Mouse (Mus musculus): ENCODE results near the gene Kif20b. TPM values are rescaled to one million over a fixed set of nuclear protein-coding genes. Genes with fewer than 3 reads are reported as not detected.

Kif20b gene
- polyA plus RNA-seq, 1 experiment from 2014 or later: 9.4 TPM

DNA sequence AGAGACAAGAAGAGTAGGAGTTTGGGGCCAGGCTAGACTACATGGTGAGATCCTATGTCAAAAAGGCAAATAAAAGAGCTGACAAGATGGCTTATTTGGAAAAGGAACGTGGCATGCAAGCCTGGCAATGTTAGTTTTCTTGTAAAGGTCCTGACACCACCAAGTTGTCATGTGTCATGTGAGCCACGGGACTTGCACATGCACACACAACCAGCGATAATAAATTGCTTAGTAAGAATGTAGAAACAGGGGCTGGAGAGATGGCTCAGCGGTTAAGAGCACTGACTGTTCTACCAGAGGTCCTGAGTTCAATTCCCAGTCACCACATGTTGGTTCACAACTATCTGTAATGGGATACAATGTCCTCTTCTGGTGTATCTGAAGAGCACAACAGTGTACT lies 35.8 kb upstream of the Kif20b start:
- H3K4me1 ChIP-seq (replicated peaks; ENCODE audit: control insufficient read depth, insufficient read depth, low read length): no peaks in the 10 kb centered on the region
- H3K36me3 ChIP-seq (replicated peaks; ENCODE audit: control insufficient read depth, insufficient read depth): no peaks in the 10 kb centered on the region
- H3K4me2 ChIP-seq (replicated peaks): no peak overlapping the region
- H3K9ac ChIP-seq: no peak overlapping the region
- no peaks in the 10 kb centered on the region for H3K9me3 ChIP-seq (ENCODE audit: control insufficient read depth, low read length)
- H3K27ac ChIP-seq: no peak overlapping the region
- no peak for DNase-seq (ENCODE audit: low spot score)
- ATAC-seq (ENCODE audit: low FRiP score): no peak
- H3K27me3 ChIP-seq (ENCODE audit: control insufficient read depth, insufficient read depth, low read length): no peaks in the 10 kb centered on the region
- no peak overlapping the region for H3K4me3 ChIP-seq (replicated peaks; ENCODE audit: low read length)
- 88% methylated on average over 4 of the region's 4 CpGs for WGBS

DNA sequence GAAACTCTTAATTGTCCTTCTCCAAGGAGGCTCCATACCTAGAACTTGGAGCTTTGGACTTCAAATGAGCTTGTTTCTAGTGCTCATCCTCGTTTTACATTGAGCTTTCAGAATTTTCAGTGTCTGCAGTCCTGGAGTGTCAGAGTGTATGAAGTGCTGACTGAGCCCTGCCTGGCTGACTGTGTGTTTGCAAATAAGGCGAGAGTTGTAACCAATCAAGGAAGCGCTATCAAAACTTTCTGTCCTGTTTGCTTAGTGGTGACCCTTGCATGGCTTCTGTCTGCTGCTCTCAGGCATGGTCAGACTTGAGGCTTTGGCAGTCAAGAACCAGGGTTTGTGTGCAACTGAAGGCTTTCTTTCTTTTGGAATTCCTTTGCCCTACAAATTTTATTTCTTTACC lies 31.2 kb upstream of the Kif20b start:
- Histone ChIP-seq H3K4me2 (replicated peaks) (no peak overlapping the region), H3K27ac (no peak overlapping the region), H3K9me3 (ENCODE audit: control insufficient read depth, low read length) (no peaks in the 10 kb centered on the region), H3K27me3 (ENCODE audit: control insufficient read depth, insufficient read depth, low read length) (no peaks in the 10 kb centered on the region), H3K9ac (no peak overlapping the region), H3K4me3 (replicated peaks; ENCODE audit: low read length) (no peak overlapping the region), H3K4me1 (replicated peaks; ENCODE audit: control insufficient read depth, insufficient read depth, low read length) (no peaks in the 10 kb centered on the region), H3K36me3 (replicated peaks; ENCODE audit: control insufficient read depth, insufficient read depth) (no peaks in the 10 kb centered on the region)
- DNase-seq (ENCODE audit: low spot score): no peak
- WGBS: 77% methylated on average over 3 of the region's 3 CpGs
- ATAC-seq (ENCODE audit: low FRiP score): no peak

GRCm38 (mm10) chr19:34891590-34891989 lies 30.6 kb upstream of the Kif20b start:
- no peaks in the 10 kb centered on the region for H3K9me3 ChIP-seq (ENCODE audit: control insufficient read depth, low read length)
- no peaks in the 10 kb centered on the region for H3K4me1 ChIP-seq (replicated peaks; ENCODE audit: control insufficient read depth, insufficient read depth, low read length)
- no peak overlapping the region for H3K4me3 ChIP-seq (replicated peaks; ENCODE audit: low read length)
- H3K36me3 ChIP-seq (replicated peaks; ENCODE audit: control insufficient read depth, insufficient read depth): no peaks in the 10 kb centered on the region
- H3K27me3 ChIP-seq (ENCODE audit: control insufficient read depth, insufficient read depth, low read length): no peaks in the 10 kb centered on the region
- H3K27ac ChIP-seq: no peak overlapping the region
- no peak for ATAC-seq (ENCODE audit: low FRiP score)
- DNase-seq (ENCODE audit: low spot score): no peak
- no peak overlapping the region for H3K9ac ChIP-seq
- H3K4me2 ChIP-seq (replicated peaks): no peak overlapping the region
- WGBS: 88% methylated on average over 1 of the region's 1 CpGs

GRCm38 (mm10) chr19:34895082-34895481 lies 27.1 kb upstream of the Kif20b start:
- H3K4me1 ChIP-seq (replicated peaks; ENCODE audit: control insufficient read depth, insufficient read depth, low read length): no peaks in the 10 kb centered on the region
- no peak overlapping the region for H3K27ac ChIP-seq
- DNase-seq (ENCODE audit: low spot score): no peak
- no peaks in the 10 kb centered on the region for H3K36me3 ChIP-seq (replicated peaks; ENCODE audit: control insufficient read depth, insufficient read depth)
- 91% methylated on average over 4 of the region's 4 CpGs for WGBS
- no peak overlapping the region for H3K9ac ChIP-seq
- no peaks in the 10 kb centered on the region for H3K9me3 ChIP-seq (ENCODE audit: control insufficient read depth, low read length)
- ATAC-seq (ENCODE audit: low FRiP score): no peak
- no peaks in the 10 kb centered on the region for H3K27me3 ChIP-seq (ENCODE audit: control insufficient read depth, insufficient read depth, low read length)
- no peak overlapping the region for H3K4me3 ChIP-seq (replicated peaks; ENCODE audit: low read length)
- H3K4me2 ChIP-seq (replicated peaks): no peak overlapping the region

GRCm38 (mm10) chr19:34897082-34897965 lies 24.8 kb upstream of the Kif20b start:
- Histone ChIP-seq H3K36me3 (replicated peaks; ENCODE audit: control insufficient read depth, insufficient read depth) (no peaks in the 10 kb centered on the region), H3K4me3 (replicated peaks; ENCODE audit: low read length) (no peak overlapping the region), H3K4me1 (replicated peaks; ENCODE audit: control insufficient read depth, insufficient read depth, low read length) (no peaks in the 10 kb centered on the region), H3K27ac (no peak overlapping the region), H3K9me3 (ENCODE audit: control insufficient read depth, low read length) (no peaks in the 10 kb centered on the region), H3K9ac (no peak overlapping the region), H3K27me3 (ENCODE audit: control insufficient read depth, insufficient read depth, low read length) (no peaks in the 10 kb centered on the region), H3K4me2 (replicated peaks) (no peak overlapping the region)
- ATAC-seq (ENCODE audit: low FRiP score) (no peak), DNase-seq (ENCODE audit: low spot score) (no peak)
- WGBS: 93% methylated on average over 15 of the region's 15 CpGs

GRCm38 (mm10) chr19:34898941-34899340 lies 23.2 kb upstream of the Kif20b start:
- Histone ChIP-seq H3K9ac (no peak overlapping the region), H3K36me3 (replicated peaks; ENCODE audit: control insufficient read depth, insufficient read depth) (no peaks in the 10 kb centered on the region), H3K4me1 (replicated peaks; ENCODE audit: control insufficient read depth, insufficient read depth, low read length) (no peaks in the 10 kb centered on the region), H3K4me3 (replicated peaks; ENCODE audit: low read length) (no peak overlapping the region), H3K27ac (no peak overlapping the region), H3K27me3 (ENCODE audit: control insufficient read depth, insufficient read depth, low read length) (no peaks in the 10 kb centered on the region), H3K9me3 (ENCODE audit: control insufficient read depth, low read length) (no peaks in the 10 kb centered on the region), H3K4me2 (replicated peaks) (no peak overlapping the region)
- DNase-seq (ENCODE audit: low spot score): no peak
- ATAC-seq (ENCODE audit: low FRiP score): no peak
- 91% methylated on average over 4 of the region's 4 CpGs for WGBS

- no peak overlapping the region for H3K4me3 ChIP-seq (replicated peaks; ENCODE audit: low read length)
- H3K27ac ChIP-seq: no peak overlapping the region
- whole genome bisulfite sequencing: 92% methylated on average over 7 of the region's 7 CpGs
- no peaks in the 10 kb centered on the region for H3K36me3 ChIP-seq (replicated peaks; ENCODE audit: control insufficient read depth, insufficient read depth)
- no peaks in the 10 kb centered on the region for H3K4me1 ChIP-seq (replicated peaks; ENCODE audit: control insufficient read depth, insufficient read depth, low read length)
- no peaks in the 10 kb centered on the region for H3K9me3 ChIP-seq (ENCODE audit: control insufficient read depth, low read length)
- no peak overlapping the region for H3K4me2 ChIP-seq (replicated peaks)
- no peak overlapping the region for H3K9ac ChIP-seq
- ATAC-seq (ENCODE audit: low FRiP score): no peak
- DNase-seq (ENCODE audit: low spot score): no peak
- no peaks in the 10 kb centered on the region for H3K27me3 ChIP-seq (ENCODE audit: control insufficient read depth, insufficient read depth, low read length)
Observed at GRCm38 (mm10) chr19:34901266-34901665, 20.9 kb upstream of the Kif20b start.

DNA sequence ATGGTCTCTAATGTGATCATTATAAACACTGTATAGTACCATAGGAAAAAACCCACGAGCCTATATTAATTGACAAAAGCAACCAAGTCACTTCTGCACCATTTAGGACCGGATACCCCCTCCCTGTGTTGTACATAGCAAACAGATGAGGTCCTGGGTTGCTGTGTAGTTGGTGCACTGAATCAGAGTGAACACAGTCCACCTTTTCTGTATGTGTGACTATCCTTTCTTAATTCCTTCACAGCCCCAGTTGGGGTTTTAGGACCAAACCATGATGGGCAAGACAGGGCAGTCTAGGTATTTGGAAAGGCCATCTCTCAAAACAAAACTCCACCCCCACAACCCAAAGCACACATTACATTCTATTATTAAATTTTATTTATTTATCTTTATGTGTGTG lies 20.4 kb upstream of the Kif20b start:
- H3K9ac ChIP-seq: no peak overlapping the region
- no peak overlapping the region for H3K4me2 ChIP-seq (replicated peaks)
- H3K4me1 ChIP-seq (replicated peaks; ENCODE audit: control insufficient read depth, insufficient read depth, low read length): no peaks in the 10 kb centered on the region
- ATAC-seq (ENCODE audit: low FRiP score) (no peak; the same call in 1 of the 2 replicates), DNase-seq (ENCODE audit: low spot score) (no peak)
- H3K27ac ChIP-seq: no peak overlapping the region
- H3K4me3 ChIP-seq (replicated peaks; ENCODE audit: low read length): no peak overlapping the region
- H3K9me3 ChIP-seq (ENCODE audit: control insufficient read depth, low read length): no peaks in the 10 kb centered on the region
- H3K27me3 ChIP-seq (ENCODE audit: control insufficient read depth, insufficient read depth, low read length): no peaks in the 10 kb centered on the region
- WGBS: 79% methylated on average over 2 of the region's 2 CpGs
- no peaks in the 10 kb centered on the region for H3K36me3 ChIP-seq (replicated peaks; ENCODE audit: control insufficient read depth, insufficient read depth)

DNA sequence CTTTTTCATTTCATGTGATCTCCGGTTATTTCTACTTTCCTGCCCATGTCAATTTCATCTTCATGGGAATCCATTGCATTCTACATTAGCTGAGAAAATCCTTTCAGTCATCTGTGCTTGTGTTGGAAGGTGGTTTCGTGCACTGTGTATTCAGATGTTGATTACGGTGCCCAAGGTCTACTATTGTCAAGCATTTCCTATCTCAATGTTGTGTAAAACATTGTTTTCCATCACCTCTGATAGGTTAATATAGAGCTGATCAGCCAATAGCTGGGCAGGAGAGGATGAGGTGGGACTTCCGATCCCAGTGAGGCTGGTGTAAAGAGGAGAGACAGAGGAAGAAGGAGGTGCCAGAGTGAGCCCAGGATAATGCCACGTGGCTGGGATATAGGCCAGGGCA lies 18.1 kb upstream of the Kif20b start:
- WGBS: 81% methylated on average over 5 of the region's 5 CpGs
- DNase-seq (ENCODE audit: low spot score) (no peak), ATAC-seq (ENCODE audit: low FRiP score) (no peak)
- Histone ChIP-seq H3K9me3 (ENCODE audit: control insufficient read depth, low read length) (no peaks in the 10 kb centered on the region), H3K4me2 (replicated peaks) (no peak overlapping the region), H3K4me1 (replicated peaks; ENCODE audit: control insufficient read depth, insufficient read depth, low read length) (no peaks in the 10 kb centered on the region), H3K4me3 (replicated peaks; ENCODE audit: low read length) (no peak overlapping the region), H3K9ac (no peak overlapping the region), H3K27me3 (ENCODE audit: control insufficient read depth, insufficient read depth, low read length) (no peaks in the 10 kb centered on the region), H3K36me3 (replicated peaks; ENCODE audit: control insufficient read depth, insufficient read depth) (no peaks in the 10 kb centered on the region), H3K27ac (no peak overlapping the region)

GRCm38 (mm10) chr19:34905424-34905823 lies 16.7 kb upstream of the Kif20b start:
- no peaks in the 10 kb centered on the region for H3K9me3 ChIP-seq (ENCODE audit: control insufficient read depth, low read length)
- H3K27me3 ChIP-seq (ENCODE audit: control insufficient read depth, insufficient read depth, low read length): no peaks in the 10 kb centered on the region
- no peak overlapping the region for H3K4me3 ChIP-seq (replicated peaks; ENCODE audit: low read length)
- H3K9ac ChIP-seq: no peak overlapping the region
- H3K4me2 ChIP-seq (replicated peaks): no peak overlapping the region
- H3K36me3 ChIP-seq (replicated peaks; ENCODE audit: control insufficient read depth, insufficient read depth): no peaks in the 10 kb centered on the region
- DNase-seq (ENCODE audit: low spot score): no peak
- no peak overlapping the region for H3K27ac ChIP-seq
- H3K4me1 ChIP-seq (replicated peaks; ENCODE audit: control insufficient read depth, insufficient read depth, low read length): no peaks in the 10 kb centered on the region
- WGBS: 90% methylated on average over 7 of the region's 7 CpGs
- ATAC-seq (ENCODE audit: low FRiP score): no peak
